Comparison of ENCODE assay signal across 22 mouse cellular contexts in the genomic region with DNA sequence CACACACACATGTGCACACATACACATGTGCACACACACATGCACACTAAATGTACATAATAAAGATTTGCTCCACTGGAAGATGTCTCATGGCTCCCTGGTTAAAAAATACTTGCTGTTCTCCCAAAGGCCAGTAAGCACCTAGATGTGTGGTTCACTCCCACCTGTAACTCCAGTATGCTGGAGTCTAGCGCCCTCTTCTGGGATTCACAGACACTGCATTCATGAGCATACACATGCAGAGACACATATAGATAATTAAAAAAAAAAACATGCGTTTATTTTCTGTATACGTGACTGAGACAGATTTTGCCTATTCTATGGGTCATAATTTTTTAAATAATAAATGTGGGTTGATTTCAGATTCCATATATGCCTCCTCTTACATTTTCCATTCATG.
DNase-seq lines count a peak whose midpoint lies in the region; ATAC-seq and TF ChIP-seq lines count a peak whose summit lies in the region.
"Had no signal": no experiment of that assay in that cellular context is flagged by ENCODE, and none has a peak within 500 bp of the region (broad histone marks: within the 10 kb centered on the region; RNA-seq: fewer than 3 reads in every experiment).

No protein-coding gene starts in this region.

- no peak overlapping the region for H3K4me2 ChIP-seq in forebrain, postnatal 0 days (ENCODE audit: low read depth)
- H3K4me2 ChIP-seq: heart, embryonic 11.5 days; heart, embryonic 15.5 days; hindbrain, embryonic 13.5 days had no signal

- H3K4me3 ChIP-seq in forebrain, postnatal 0 days (ENCODE audit: low read depth, low read length) = no peak overlapping the region
- no peak overlapping the region for H3K4me3 ChIP-seq in forebrain, embryonic 10.5 days
- H3K4me3 ChIP-seq in layer of hippocampus, adult 2 months = no peak overlapping the region
- H3K4me3 ChIP-seq: embryonic facial prominence, embryonic 10.5 days; heart, adult 2 months; heart, embryonic 15.5 days; hindbrain, embryonic 13.5 days had no signal

- H3K27me3 ChIP-seq in forebrain, postnatal 0 days (ENCODE audit: insufficient read depth, low read length) = no peaks in the 10 kb centered on the region
- H3K27me3 ChIP-seq in forebrain, embryonic 10.5 days (ENCODE audit: poor library complexity, severe bottlenecking) = no peaks in the 10 kb centered on the region
- H3K27me3 ChIP-seq: heart, embryonic 15.5 days; hindbrain, embryonic 13.5 days had no signal

- no peak for ATAC-seq in forebrain, postnatal 0 days
- ATAC-seq: CD4-positive, CD25-positive, alpha-beta regulatory T cell, adult 4 months; forebrain, embryonic 14.5 days had no signal

- no peaks in the 10 kb centered on the region for H3K4me1 ChIP-seq in forebrain, postnatal 0 days (ENCODE audit: insufficient read depth)
- no peaks in the 10 kb centered on the region for H3K4me1 ChIP-seq in forebrain, embryonic 10.5 days
- H3K4me1 ChIP-seq: embryonic facial prominence, embryonic 10.5 days; heart, embryonic 15.5 days; hindbrain, embryonic 13.5 days had no signal

- WGBS in forebrain, postnatal 0 days = 76% methylated on average over 3 of the region's 3 CpGs
- 76% methylated on average over 3 of the region's 3 CpGs for WGBS in forebrain, embryonic 10.5 days

- TF ChIP-seq CTCF in forebrain, postnatal 0 days (IDR thresholded peaks at IDR 0.05; ENCODE audit: low read depth) = peak; percentile 33; the same call in 1 of the 2 replicates
- peak; percentile 53 for TF ChIP-seq CTCF in layer of hippocampus, adult 2 months (conservative IDR thresholded peaks at IDR 0.05)

- intact Hi-C loops in left cerebral cortex, postnatal 10 days (cut with DNase I) = no loop called here

- no peak overlapping the region for H3K9ac ChIP-seq in forebrain, postnatal 0 days
- H3K9ac ChIP-seq: heart, embryonic 15.5 days; hindbrain, embryonic 13.5 days had no signal

- no peaks in the 10 kb centered on the region for H3K9me3 ChIP-seq in forebrain, postnatal 0 days (ENCODE audit: low read length)
- H3K9me3 ChIP-seq in forebrain, embryonic 10.5 days = no peaks in the 10 kb centered on the region
- H3K9me3 ChIP-seq: embryonic facial prominence, embryonic 10.5 days; G1E; heart, embryonic 15.5 days; hindbrain, embryonic 13.5 days had no signal

- H3K27ac ChIP-seq in forebrain, postnatal 0 days (ENCODE audit: low read depth, low read length) = no peak overlapping the region
- no peak overlapping the region for H3K27ac ChIP-seq in forebrain, embryonic 10.5 days
- no peak overlapping the region for H3K27ac ChIP-seq in layer of hippocampus, adult 2 months
- H3K27ac ChIP-seq: embryonic facial prominence, embryonic 10.5 days; heart, adult 2 months; heart, embryonic 15.5 days; hindbrain, embryonic 13.5 days had no signal

- H3K36me3 ChIP-seq in forebrain, postnatal 0 days (ENCODE audit: insufficient read depth) = no peaks in the 10 kb centered on the region
- no peaks in the 10 kb centered on the region for H3K36me3 ChIP-seq in forebrain, embryonic 10.5 days (replicated peaks)
- H3K36me3 ChIP-seq: embryonic facial prominence, embryonic 10.5 days; G1E; heart, embryonic 15.5 days; hindbrain, embryonic 13.5 days had no signal

- DNase-seq in forebrain, postnatal 0 days = no peak
- DNase-seq in forebrain, embryonic 10.5 days (ENCODE audit: extremely low spot score, low spot score) = no peak
- no peak for DNase-seq in layer of hippocampus, adult 2 months (ENCODE audit: low spot score in 2 of 2)
- no peak for DNase-seq in layer of hippocampus, postnatal 36 days
- DNase-seq in ES-CJ7 (ENCODE audit: low read depth, low spot score) = peak; percentile 48
- peak; percentile 3 for DNase-seq in WW6 (ENCODE audit: low read depth, low spot score)
- DNase-seq in retina, embryonic 14.5 days (ENCODE audit: low spot score) = no peak
- no peak for DNase-seq in left cerebral cortex, postnatal 10 days (ENCODE audit: extremely low spot score in 1 of 2, low spot score in 2 of 2)
- DNase-seq: adrenal gland, adult 8-10 months; B cell, adult 2 months; cerebellum, adult 2 months; cerebellum, postnatal 10 days; gastrocnemius, postnatal 10 days; heart, adult 2 months; heart, postnatal 14 days had no signal

Comparison
In these comparisons a context has a peak if more than half of its experiments do, and no peak if none do; other contexts are left out.
1. DNase-seq: peak in ES-CJ7 (single experiment) and WW6 (single experiment); none in forebrain, postnatal 0 days (single experiment), forebrain, embryonic 10.5 days (single experiment), layer of hippocampus, adult 2 months (0 of 2), layer of hippocampus, postnatal 36 days (0 of 2), retina, embryonic 14.5 days (single experiment) and left cerebral cortex, postnatal 10 days (0 of 2).